Comparison of ENCODE assay signal across 14 mouse cellular contexts in genomic region chr12:35685189-35685588, GRCm38 (mm10).
DNase-seq lines count a peak whose midpoint lies in the region; ATAC-seq and TF ChIP-seq lines count a peak whose summit lies in the region.
"Had no signal": no experiment of that assay in that cellular context is flagged by ENCODE, and none has a peak within 500 bp of the region (broad histone marks: within the 10 kb centered on the region; RNA-seq: fewer than 3 reads in every experiment).

No protein-coding gene starts in this region.

- H3K36me3 ChIP-seq in liver, postnatal 0 days (replicated peaks; ENCODE audit: insufficient read depth, low read length): no peaks in the 10 kb centered on the region
- H3K36me3 ChIP-seq in thymus, adult 2 months (ENCODE audit: control insufficient read depth, insufficient read depth, low read length): no peaks in the 10 kb centered on the region
- H3K36me3 ChIP-seq: limb, embryonic 12.5 days; neural tube, embryonic 13.5 days had no signal

- TF ChIP-seq POLR2A in thymus, adult 2 months (IDR thresholded peaks at IDR 0.05; ENCODE audit: control insufficient read depth, extremely low read depth, insufficient read depth, low read length, poor library complexity): no peak

- H3K9ac ChIP-seq in liver, postnatal 0 days (replicated peaks): no peak overlapping the region
- H3K9ac ChIP-seq: limb, embryonic 12.5 days; neural tube, embryonic 13.5 days had no signal

- no peaks in the 10 kb centered on the region for H3K9me3 ChIP-seq in liver, postnatal 0 days (ENCODE audit: low read length)
- H3K9me3 ChIP-seq: limb, embryonic 12.5 days; megakaryocyte, embryonic 14.5 days; neural tube, embryonic 13.5 days had no signal

- TF ChIP-seq EP300 in liver, postnatal 0 days (IDR thresholded peaks at IDR 0.05; ENCODE audit: low read depth): no peak

- no peak overlapping the region for H3K4me2 ChIP-seq in liver, postnatal 0 days (ENCODE audit: low read depth, low read length)
- H3K4me2 ChIP-seq: limb, embryonic 12.5 days; neural tube, embryonic 13.5 days had no signal

- H3K4me3 ChIP-seq in liver, postnatal 0 days (ENCODE audit: low read depth, low read length): no peak overlapping the region
- no peak overlapping the region for H3K4me3 ChIP-seq in thymus, adult 2 months (ENCODE audit: control insufficient read depth, insufficient read depth, low read length)
- H3K4me3 ChIP-seq: limb, embryonic 12.5 days; megakaryocyte, embryonic 14.5 days; neural tube, embryonic 13.5 days had no signal

- WGBS in liver, postnatal 0 days (ENCODE audit: insufficient replicate concordance): 49% methylated on average over 3 of the region's 3 CpGs
- 6% methylated on average over 3 of the region's 3 CpGs for WGBS in thymus, adult 2 months

- H3K27me3 ChIP-seq in liver, postnatal 0 days (ENCODE audit: insufficient read depth, low read length): no peaks in the 10 kb centered on the region
- H3K27me3 ChIP-seq in thymus, adult 2 months (ENCODE audit: control insufficient read depth, insufficient read depth, low read length): no peaks in the 10 kb centered on the region
- H3K27me3 ChIP-seq: limb, embryonic 12.5 days; megakaryocyte, embryonic 14.5 days; neural tube, embryonic 13.5 days had no signal

- DNase-seq in layer of hippocampus, adult 11-12 months (ENCODE audit: low spot score): peak; percentile 22
- no peak for DNase-seq in layer of hippocampus, postnatal 14 days (ENCODE audit: low spot score in 2 of 2)
- DNase-seq in NIH3T3 (ENCODE audit: low read depth) (peak; percentile 16), adipocyte (ENCODE audit: low spot score) (no peak)
- peak; percentile 54 for DNase-seq in liver, postnatal 0 days
- DNase-seq in thymus, adult 2 months: peak; percentile 51
- no peak for DNase-seq in frontal cortex, postnatal 36 days (ENCODE audit: low spot score in 2 of 2)
- no peak for DNase-seq in kidney, postnatal 10 days
- DNase-seq: adrenal gland, adult 2 months; cerebellum, adult 9-10 months; heart, postnatal 36 days had no signal

- no peak overlapping the region for H3K27ac ChIP-seq in liver, postnatal 0 days (ENCODE audit: low read depth)
- peak overlapping the region; percentile 48 for H3K27ac ChIP-seq in thymus, adult 2 months (ENCODE audit: control insufficient read depth, insufficient read depth, low read length)
- H3K27ac ChIP-seq: limb, embryonic 12.5 days; neural tube, embryonic 13.5 days had no signal

- TF ChIP-seq CTCF in liver, postnatal 0 days (IDR thresholded peaks at IDR 0.05; ENCODE audit: low read depth): no peak
- no peak for TF ChIP-seq CTCF in thymus, adult 2 months (IDR thresholded peaks at IDR 0.05; ENCODE audit: borderline replicate concordance, control insufficient read depth, extremely low read depth, insufficient read depth, low read length, poor library complexity)

- peak; percentile 80 for ATAC-seq in liver, postnatal 0 days

- H3K4me1 ChIP-seq in liver, postnatal 0 days (ENCODE audit: insufficient read depth): no peaks in the 10 kb centered on the region
- H3K4me1 ChIP-seq in thymus, adult 2 months (replicated peaks; ENCODE audit: control insufficient read depth, insufficient read depth, low read length): peaks cover 4% of the 10 kb centered on the region
- H3K4me1 ChIP-seq: limb, embryonic 12.5 days; neural tube, embryonic 13.5 days had no signal

Comparison
In these comparisons a context has a peak if more than half of its experiments do, and no peak if none do; other contexts are left out.
1. DNase-seq: peak in layer of hippocampus, adult 11-12 months (single experiment), NIH3T3 (single experiment), liver, postnatal 0 days (single experiment) and thymus, adult 2 months (single experiment); none in layer of hippocampus, postnatal 14 days (0 of 2), adipocyte (single experiment), frontal cortex, postnatal 36 days (0 of 2) and kidney, postnatal 10 days (single experiment).